26 mouse cellular contexts compared by ENCODE assay signal in the genomic region with DNA sequence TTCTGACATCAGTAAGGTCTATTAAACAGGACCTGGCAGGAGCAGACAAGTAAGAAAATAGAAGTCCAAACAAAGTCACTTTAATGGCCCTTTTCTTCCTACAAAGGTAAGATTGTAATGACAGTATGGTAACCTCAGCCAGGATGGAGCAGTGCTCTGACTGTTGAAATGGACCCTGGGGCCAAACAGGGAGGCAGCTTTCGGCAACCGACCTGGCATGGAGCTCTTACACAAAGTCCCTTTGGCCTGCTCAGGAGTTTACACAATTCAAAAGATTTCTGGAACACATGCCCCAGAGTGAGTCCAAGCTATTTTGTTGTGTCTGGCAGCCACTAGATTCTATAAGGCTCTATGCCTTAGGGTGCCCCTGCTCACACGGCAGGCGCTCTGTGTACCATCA. TPM values are rescaled to one million over a fixed set of nuclear protein-coding genes. Genes with fewer than 3 reads are reported as not detected.
"Had no signal": no experiment of that assay in that cellular context is flagged by ENCODE, and none has a peak within 500 bp of the region (broad histone marks: within the 10 kb centered on the region; RNA-seq: fewer than 3 reads in every experiment).

No protein-coding gene starts in this region.

- DNase-seq: lung, embryonic 14.5 days; lung, postnatal 10 days; lung, postnatal 4 days; midbrain, embryonic 14.5 days; retina, postnatal 1 day; right cerebral cortex, adult 18-20 months; right cerebral cortex, postnatal 25 days; right cerebral cortex, postnatal 4 days; spleen, adult 18-20 months; thymus, adult 18-20 months; thymus, postnatal 14 days; thymus, postnatal 36 days had no signal

RNA-seq across cellular contexts. Expression of a gene that starts 9.0 kb away (rescaled TPM):
- total RNA-seq: megakaryocyte, adult 5-6 weeks; megakaryocyte-erythroid progenitor cell, adult 5-6 weeks had no signal
- polyA plus RNA-seq: lung, embryonic 14.5 days; lung, embryonic 16.5 days; midbrain, embryonic 10.5 days; midbrain, embryonic 12.5 days; midbrain, embryonic 14.5 days; midbrain, embryonic 16.5 days; myocyte; neural tube, embryonic 11.5 days; neural tube, embryonic 13.5 days; neural tube, embryonic 15.5 days; small intestine, adult 2 months; stomach, embryonic 14.5 days; stomach, embryonic 16.5 days; thymus, postnatal 0 days had no signal

RNA-seq across cellular contexts. Expression of a gene that starts 33.6 kb away (rescaled TPM):
- total RNA-seq: megakaryocyte, adult 5-6 weeks; megakaryocyte-erythroid progenitor cell, adult 5-6 weeks had no signal
- polyA plus RNA-seq: myocyte had no signal
